ENCODE assay signal across 19 mouse cellular contexts in genomic region chr15:96756456-96756855, GRCm38 (mm10). TPM values are rescaled to one million over a fixed set of nuclear protein-coding genes. Genes with fewer than 3 reads are reported as not detected.
DNase-seq lines count a peak whose midpoint lies in the region; ATAC-seq and TF ChIP-seq lines count a peak whose summit lies in the region.
"Had no signal": no experiment of that assay in that cellular context is flagged by ENCODE, and none has a peak within 500 bp of the region (broad histone marks: within the 10 kb centered on the region; RNA-seq: fewer than 3 reads in every experiment).

No protein-coding gene starts in this region.

- no peak overlapping the region for H3K4me2 ChIP-seq in heart, embryonic 12.5 days
- no peak overlapping the region for H3K4me2 ChIP-seq in hindbrain, postnatal 0 days (ENCODE audit: low read depth, low read length)
- H3K4me2 ChIP-seq in hindbrain, embryonic 11.5 days (replicated peaks; ENCODE audit: low read depth, low read length) = no peak overlapping the region
- no peak overlapping the region for H3K4me2 ChIP-seq in midbrain, embryonic 14.5 days (ENCODE audit: low read length)
- H3K4me2 ChIP-seq in midbrain, embryonic 13.5 days (replicated peaks) = no peak overlapping the region
- no peak overlapping the region for H3K4me2 ChIP-seq in stomach, postnatal 0 days (replicated peaks; ENCODE audit: low read depth)
- H3K4me2 ChIP-seq: embryonic facial prominence, embryonic 12.5 days had no signal

- H3K9ac ChIP-seq in heart, embryonic 12.5 days = no peak overlapping the region
- no peak overlapping the region for H3K9ac ChIP-seq in hindbrain, postnatal 0 days (replicated peaks; ENCODE audit: low read length)
- no peak overlapping the region for H3K9ac ChIP-seq in hindbrain, embryonic 11.5 days (ENCODE audit: low read depth, low read length)
- H3K9ac ChIP-seq in midbrain, embryonic 14.5 days (replicated peaks; ENCODE audit: low read length) = no peak overlapping the region
- no peak overlapping the region for H3K9ac ChIP-seq in midbrain, embryonic 13.5 days (replicated peaks)
- H3K9ac ChIP-seq in stomach, postnatal 0 days (ENCODE audit: low read length) = no peak overlapping the region
- H3K9ac ChIP-seq: embryonic facial prominence, embryonic 12.5 days; liver, embryonic 14.5 days had no signal

- no peak for TF ChIP-seq EP300 in stomach, postnatal 0 days (optimal IDR thresholded peaks at IDR 0.05)

- no peak overlapping the region for H3K27ac ChIP-seq in heart, embryonic 12.5 days (ENCODE audit: poor library complexity, severe bottlenecking)
- H3K27ac ChIP-seq in hindbrain, postnatal 0 days = 0 out of 2 replicates have a peak overlapping the region, but pooled peaks have one; percentile 7
- H3K27ac ChIP-seq in hindbrain, embryonic 11.5 days (ENCODE audit: low read depth, low read length) = no peak overlapping the region
- peak overlapping the region; percentile 14; the same call in 1 of the 2 replicates for H3K27ac ChIP-seq in midbrain, embryonic 14.5 days (replicated peaks; ENCODE audit: low read depth, low read length)
- no peak overlapping the region for H3K27ac ChIP-seq in midbrain, embryonic 13.5 days
- 0 out of 2 replicates have a peak overlapping the region, but pooled peaks have one; percentile 18 for H3K27ac ChIP-seq in stomach, postnatal 0 days (replicated peaks)
- H3K27ac ChIP-seq: embryonic facial prominence, embryonic 12.5 days; layer of hippocampus, adult 2 months; liver, embryonic 14.5 days; midbrain, embryonic 10.5 days had no signal

- H3K27me3 ChIP-seq in heart, embryonic 12.5 days (replicated peaks) = no peaks in the 10 kb centered on the region
- no peaks in the 10 kb centered on the region for H3K27me3 ChIP-seq in hindbrain, postnatal 0 days (ENCODE audit: insufficient read depth, low read length)
- no peaks in the 10 kb centered on the region for H3K27me3 ChIP-seq in hindbrain, embryonic 11.5 days (ENCODE audit: control insufficient read depth, insufficient read depth, low read length)
- H3K27me3 ChIP-seq in midbrain, embryonic 14.5 days (ENCODE audit: control insufficient read depth, insufficient read depth, low read length) = no peaks in the 10 kb centered on the region
- H3K27me3 ChIP-seq in midbrain, embryonic 13.5 days = no peaks in the 10 kb centered on the region
- no peaks in the 10 kb centered on the region for H3K27me3 ChIP-seq in stomach, postnatal 0 days (ENCODE audit: control insufficient read depth, insufficient read depth, low read length)
- H3K27me3 ChIP-seq: embryonic facial prominence, embryonic 12.5 days had no signal

- TF ChIP-seq CTCF in hindbrain, postnatal 0 days (IDR thresholded peaks at IDR 0.05; ENCODE audit: low read depth) = no peak
- TF ChIP-seq CTCF in stomach, postnatal 0 days (IDR thresholded peaks at IDR 0.05; ENCODE audit: low read depth) = no peak

- ATAC-seq in heart, embryonic 12.5 days (ENCODE audit: insufficient number of reproducible peaks, low FRiP score) = no peak
- no peak for ATAC-seq in hindbrain, postnatal 0 days
- no peak for ATAC-seq in hindbrain, embryonic 11.5 days (ENCODE audit: low FRiP score)
- no peak for ATAC-seq in midbrain, embryonic 14.5 days (ENCODE audit: low FRiP score, low TSS enrichment)
- no peak for ATAC-seq in midbrain, embryonic 13.5 days
- peak; percentile 38; the same call in 1 of the 2 replicates for ATAC-seq in stomach, postnatal 0 days (ENCODE audit: low FRiP score, low TSS enrichment)
- ATAC-seq: inflammation-experienced regulatory T-cells, adult 6 months had no signal

- H3K4me1 ChIP-seq in heart, embryonic 12.5 days (replicated peaks) = peaks cover 11% of the 10 kb centered on the region; the same call in 1 of the 2 replicates
- H3K4me1 ChIP-seq in hindbrain, postnatal 0 days (ENCODE audit: insufficient read depth, low read length) = no peaks in the 10 kb centered on the region
- H3K4me1 ChIP-seq in hindbrain, embryonic 11.5 days (replicated peaks; ENCODE audit: control insufficient read depth, insufficient read depth, low read length) = no peaks in the 10 kb centered on the region
- no peaks in the 10 kb centered on the region for H3K4me1 ChIP-seq in midbrain, embryonic 14.5 days (ENCODE audit: control insufficient read depth, insufficient read depth, low read length)
- H3K4me1 ChIP-seq in midbrain, embryonic 13.5 days (replicated peaks) = peaks cover 6% of the 10 kb centered on the region; the same call in 1 of the 2 replicates
- H3K4me1 ChIP-seq in stomach, postnatal 0 days (replicated peaks; ENCODE audit: control insufficient read depth, insufficient read depth) = 0 out of 2 replicates have a peak, but pooled peaks cover 4% of the 10 kb centered on the region
- H3K4me1 ChIP-seq: embryonic facial prominence, embryonic 12.5 days had no signal

- H3K9me3 ChIP-seq in heart, embryonic 12.5 days (replicated peaks) = no peaks in the 10 kb centered on the region
- no peaks in the 10 kb centered on the region for H3K9me3 ChIP-seq in hindbrain, postnatal 0 days (ENCODE audit: low read length)
- H3K9me3 ChIP-seq in hindbrain, embryonic 11.5 days (ENCODE audit: control insufficient read depth, low read length) = no peaks in the 10 kb centered on the region
- no peaks in the 10 kb centered on the region for H3K9me3 ChIP-seq in midbrain, embryonic 14.5 days (ENCODE audit: control insufficient read depth, low read length)
- H3K9me3 ChIP-seq in midbrain, embryonic 13.5 days = no peaks in the 10 kb centered on the region
- no peaks in the 10 kb centered on the region for H3K9me3 ChIP-seq in stomach, postnatal 0 days (ENCODE audit: control insufficient read depth, low read length)
- H3K9me3 ChIP-seq: embryonic facial prominence, embryonic 12.5 days; midbrain, embryonic 10.5 days had no signal

- no peak overlapping the region for H3K4me3 ChIP-seq in heart, embryonic 12.5 days
- no peak overlapping the region for H3K4me3 ChIP-seq in hindbrain, postnatal 0 days (ENCODE audit: low read length)
- H3K4me3 ChIP-seq in hindbrain, embryonic 11.5 days (ENCODE audit: low read depth, low read length) = no peak overlapping the region
- no peak overlapping the region for H3K4me3 ChIP-seq in midbrain, embryonic 14.5 days (replicated peaks; ENCODE audit: low read depth, low read length)
- no peak overlapping the region for H3K4me3 ChIP-seq in midbrain, embryonic 13.5 days (replicated peaks)
- H3K4me3 ChIP-seq in stomach, postnatal 0 days (ENCODE audit: low read depth, low read length) = no peak overlapping the region
- H3K4me3 ChIP-seq: embryonic facial prominence, embryonic 12.5 days; layer of hippocampus, adult 2 months; midbrain, embryonic 10.5 days had no signal

- peak; percentile 88 for DNase-seq in heart, adult 11 months
- DNase-seq in hindbrain, postnatal 0 days (ENCODE audit: low spot score) = no peak
- DNase-seq in hindbrain, embryonic 11.5 days (ENCODE audit: low spot score) = no peak
- DNase-seq in midbrain, embryonic 14.5 days = no peak
- no peak for DNase-seq in stomach, postnatal 0 days (ENCODE audit: low spot score)
- DNase-seq: adrenal gland, postnatal 10 days; B cell, adult 2 months; cerebellum, adult 18-20 months; gastrocnemius, postnatal 25 days; heart, postnatal 10 days; left cerebral cortex, postnatal 4 days; thymus, adult 18-20 months had no signal

- no peaks in the 10 kb centered on the region for H3K36me3 ChIP-seq in heart, embryonic 12.5 days
- no peaks in the 10 kb centered on the region for H3K36me3 ChIP-seq in hindbrain, postnatal 0 days (ENCODE audit: insufficient read depth, low read length)
- no peaks in the 10 kb centered on the region for H3K36me3 ChIP-seq in hindbrain, embryonic 11.5 days (ENCODE audit: control insufficient read depth, insufficient read depth, low read length)
- H3K36me3 ChIP-seq in midbrain, embryonic 14.5 days (ENCODE audit: control insufficient read depth, insufficient read depth, low read length) = no peaks in the 10 kb centered on the region
- H3K36me3 ChIP-seq in midbrain, embryonic 13.5 days = no peaks in the 10 kb centered on the region
- H3K36me3 ChIP-seq in stomach, postnatal 0 days (ENCODE audit: control insufficient read depth, insufficient read depth, low read length) = no peaks in the 10 kb centered on the region
- H3K36me3 ChIP-seq: embryonic facial prominence, embryonic 12.5 days; midbrain, embryonic 10.5 days had no signal

- 66% methylated on average over 7 of the region's 7 CpGs for WGBS in heart, embryonic 12.5 days
- WGBS in hindbrain, postnatal 0 days = 53% methylated on average over 7 of the region's 7 CpGs
- 85% methylated on average over 7 of the region's 7 CpGs for WGBS in hindbrain, embryonic 11.5 days
- 71% methylated on average over 7 of the region's 7 CpGs for WGBS in midbrain, embryonic 14.5 days
- WGBS in midbrain, embryonic 13.5 days = 70% methylated on average over 7 of the region's 7 CpGs
- 30% methylated on average over 7 of the region's 7 CpGs for whole genome bisulfite sequencing in stomach, postnatal 0 days

RNA-seq across cellular contexts. Expression of gene Slc38a2, which starts 56.9 kb away (rescaled TPM):
- polyA plus RNA-seq in heart, embryonic 12.5 days (2016; fragmentation: Nextera tagmentation; extraction: Ambion mirVana) = 154 and 161 TPM in 2 replicates
- 82.1 and 85.3 TPM in 2 replicates for total RNA-seq in hindbrain, postnatal 0 days (2014; rRNA removed)
- 72.4 and 74.4 TPM in 2 replicates for polyA plus RNA-seq in hindbrain, postnatal 0 days (2015; fragmentation: Nextera tagmentation; extraction: Ambion mirVana)
- polyA plus RNA-seq in hindbrain, embryonic 11.5 days (2014; fragmentation: Nextera tagmentation; extraction: Ambion mirVana) = 209 and 224 TPM in 2 replicates
- polyA plus RNA-seq in midbrain, embryonic 14.5 days (2014; fragmentation: Nextera tagmentation; extraction: Ambion mirVana) = 131 and 159 TPM in 2 replicates
- 149 and 152 TPM in 2 replicates for polyA plus RNA-seq in midbrain, embryonic 13.5 days (2015; fragmentation: Nextera tagmentation; extraction: Ambion mirVana)
- polyA plus RNA-seq in stomach, postnatal 0 days (2015; fragmentation: Nextera tagmentation; extraction: Ambion mirVana) = 55.3 and 63.0 TPM in 2 replicates

Comparison
In these comparisons a context has a peak if more than half of its experiments do, and no peak if none do; other contexts are left out.
1. H3K27ac ChIP-seq: peak in hindbrain, postnatal 0 days (single experiment), midbrain, embryonic 14.5 days (single experiment) and stomach, postnatal 0 days (single experiment); none in heart, embryonic 12.5 days (single experiment), hindbrain, embryonic 11.5 days (single experiment) and midbrain, embryonic 13.5 days (single experiment).